Mouse (Mus musculus): ENCODE data around the gene Arid3a.

DNA sequence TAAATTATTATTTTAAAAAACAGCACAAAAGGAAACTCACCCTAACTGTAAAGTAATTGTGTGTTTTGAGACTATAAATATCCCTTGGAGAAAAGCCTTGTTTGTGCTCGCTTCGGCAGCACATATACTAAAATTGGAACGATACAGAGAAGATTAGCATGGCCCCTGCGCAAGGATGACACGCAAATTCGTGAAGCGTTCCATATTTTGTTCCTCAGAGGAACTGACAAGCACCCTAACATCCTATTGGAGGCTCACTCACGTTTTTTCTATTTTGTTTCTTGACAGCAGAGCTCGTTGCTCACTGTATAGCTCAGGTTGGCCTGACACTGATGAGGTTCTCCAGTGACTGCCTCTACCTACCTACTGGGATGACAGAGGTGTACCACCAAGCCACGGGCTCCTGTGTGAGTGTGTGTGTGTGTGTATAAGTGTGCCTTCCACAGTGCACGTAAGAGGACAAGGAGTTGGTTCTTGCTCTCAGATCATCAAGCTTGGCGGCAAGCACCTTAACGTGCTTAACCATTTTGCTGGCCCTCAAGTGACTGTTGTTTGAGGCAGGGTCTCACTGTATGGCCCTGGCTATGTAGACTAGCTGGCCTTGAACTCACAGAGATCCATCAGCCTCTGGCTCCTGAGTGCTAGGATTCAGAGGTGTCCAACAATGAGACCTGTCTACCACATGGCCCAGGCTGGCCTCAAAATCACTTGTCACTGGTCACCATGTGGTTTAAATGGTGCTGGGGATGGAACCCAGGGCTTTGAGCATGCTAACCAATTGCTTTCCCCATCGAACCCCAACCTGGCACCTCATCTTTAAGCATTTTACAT lies 17.5 kb upstream of the Arid3a start:
- no peak for TF ChIP-seq CTCF (IDR thresholded peaks at IDR 0.05; ENCODE audit: borderline replicate concordance, extremely low read depth, insufficient read depth, insufficient read length)
- TF ChIP-seq POLR2A (IDR thresholded peaks at IDR 0.05; ENCODE audit: borderline replicate concordance, extremely low read depth, insufficient read depth, insufficient read length, poor library complexity, severe bottlenecking), result no peak
